Mouse (Mus musculus) midbrain, embryonic 12.5 days (tissue): ENCODE data around the gene Zfyve28. TPM values are rescaled to one million over a fixed set of nuclear protein-coding genes. Genes with fewer than 3 reads are reported as not detected.

Experiments
- ATAC-seq: fragments of 200-750 bp; cut with Nextera tagmentation; 2 replicates; pipeline ENCODE4 v1.8.0; 2017; ENCODE audit warnings: low read depth, moderate TSS enrichment, moderate library complexity; ENCODE audit not compliant: low FRiP score
- H3K27ac ChIP-seq: fragments of 300-500 bp; sonication (generic); replicated peaks from 2 replicates; pipeline ENCODE4 v1.5.1; 2016; ENCODE audit warnings: mild to moderate bottlenecking
- H3K27me3 ChIP-seq: fragments of 300-500 bp; sonication (generic); 2 replicates; pipeline ENCODE4 v1.6.1; 2016; ENCODE audit warnings: mild to moderate bottlenecking
- H3K36me3 ChIP-seq: fragments of 300-500 bp; sonication (generic); 2 replicates; pipeline ENCODE4 v1.6.1; 2016
- H3K4me1 ChIP-seq: fragments of 300-500 bp; sonication (generic); 2 replicates; pipeline ENCODE4 v1.6.1; 2016
- H3K4me2 ChIP-seq: fragments of 300-500 bp; sonication (generic); replicated peaks from 2 replicates; pipeline ENCODE4 v1.6.1; 2016; ENCODE audit warnings: mild to moderate bottlenecking, moderate library complexity
- H3K4me3 ChIP-seq: fragments of 300-500 bp; sonication (generic); 2 replicates; pipeline ENCODE4 v1.5.1; 2016; ENCODE audit warnings: mild to moderate bottlenecking
- H3K9ac ChIP-seq: fragments of 300-500 bp; sonication (generic); replicated peaks from 2 replicates; pipeline ENCODE4 v1.6.1; 2016; ENCODE audit warnings: mild to moderate bottlenecking, moderate library complexity
- H3K9me3 ChIP-seq: fragments of 300-500 bp; sonication (generic); 2 replicates; pipeline ENCODE4 v1.6.1; 2016; ENCODE audit warnings: mild to moderate bottlenecking
- WGBS: fragments of 180-500 bp; shearing (Covaris S2); methylation state at CpG from one replicate; pipeline ENCODE4 v1.1.7; 2016; 5-methylcytosine and 5-hydroxymethylcytosine counted together
- polyA plus RNA-seq: library from polyadenylated mRNA; unstranded; fragments of >200 nt; fragmentation: Nextera tagmentation; extraction: Ambion mirVana; gene quantifications from 2 replicates; pipeline ENCODE4 v1.2.1, GENCODE M21; 2016

Gene Zfyve28
- polyA plus RNA-seq, 1 experiment from 2014 or later, result 1.9 TPM

GRCm38 (mm10) chr5:34309016-34309415 is 20.8 kb upstream of the Zfyve28 start:
- Histone ChIP-seq H3K9me3 (no peaks in the 10 kb centered on the region), H3K4me3 (no peak overlapping the region), H3K36me3 (no peaks in the 10 kb centered on the region), H3K27ac (no peak overlapping the region), H3K27me3 (no peaks in the 10 kb centered on the region), H3K4me1 (no peaks in the 10 kb centered on the region), H3K4me2 (no peak overlapping the region), H3K9ac (no peak overlapping the region)
- 81% methylated on average over 3 of the region's 3 CpGs for WGBS
- ATAC-seq, result no peak

GRCm38 (mm10) chr5:34302377-34302776 is 14.1 kb upstream of the Zfyve28 start:
- H3K36me3 ChIP-seq, result no peaks in the 10 kb centered on the region
- no peaks in the 10 kb centered on the region for H3K27me3 ChIP-seq
- no peak overlapping the region for H3K27ac ChIP-seq
- no peak overlapping the region for H3K4me2 ChIP-seq
- 80% methylated on average over 7 of the region's 7 CpGs for WGBS
- H3K4me1 ChIP-seq, result no peaks in the 10 kb centered on the region
- ATAC-seq, result no peak
- no peak overlapping the region for H3K4me3 ChIP-seq
- H3K9ac ChIP-seq, result no peak overlapping the region
- no peaks in the 10 kb centered on the region for H3K9me3 ChIP-seq

GRCm38 (mm10) chr5:34298937-34299535 is 10.8 kb upstream of the Zfyve28 start:
- H3K27ac ChIP-seq, result no peak overlapping the region
- no peaks in the 10 kb centered on the region for H3K4me1 ChIP-seq
- no peaks in the 10 kb centered on the region for H3K36me3 ChIP-seq
- H3K4me2 ChIP-seq, result no peak overlapping the region
- H3K9me3 ChIP-seq, result no peaks in the 10 kb centered on the region
- no peaks in the 10 kb centered on the region for H3K27me3 ChIP-seq
- WGBS, result 88% methylated on average over 10 of the region's 10 CpGs
- no peak overlapping the region for H3K9ac ChIP-seq
- no peak overlapping the region for H3K4me3 ChIP-seq
- no peak for ATAC-seq

GRCm38 (mm10) chr5:34298061-34298460 is 9.8 kb upstream of the Zfyve28 start:
- no peak overlapping the region for H3K4me3 ChIP-seq
- no peaks in the 10 kb centered on the region for H3K36me3 ChIP-seq
- ATAC-seq, result no peak
- H3K9ac ChIP-seq, result no peak overlapping the region
- H3K27ac ChIP-seq, result no peak overlapping the region
- H3K27me3 ChIP-seq, result no peaks in the 10 kb centered on the region
- H3K4me2 ChIP-seq, result no peak overlapping the region
- no peaks in the 10 kb centered on the region for H3K4me1 ChIP-seq
- H3K9me3 ChIP-seq, result no peaks in the 10 kb centered on the region
- 70% methylated on average over 4 of the region's 4 CpGs for WGBS

- Histone ChIP-seq H3K9ac (no peak overlapping the region), H3K27ac (no peak overlapping the region), H3K4me3 (no peak overlapping the region), H3K27me3 (peaks cover 4% of the 10 kb centered on the region; the same call in 1 of the 2 replicates), H3K4me2 (no peak overlapping the region), H3K4me1 (no peaks in the 10 kb centered on the region), H3K36me3 (no peaks in the 10 kb centered on the region), H3K9me3 (no peaks in the 10 kb centered on the region)
- WGBS, result no CpG with 5 or more reads among the region's 2 CpGs
- no peak for ATAC-seq
These were observed 6.9 kb upstream of the Zfyve28 start for GRCm38 (mm10) chr5:34295141-34295540.

- no peak overlapping the region for H3K27ac ChIP-seq
These were observed 6.4 kb upstream of the Zfyve28 start for GRCm38 (mm10) chr5:34294696-34295095.

GRCm38 (mm10) chr5:34293363-34293762 is 5.1 kb upstream of the Zfyve28 start:
- peaks cover 18% of the 10 kb centered on the region for H3K27me3 ChIP-seq

More at GRCm38 (mm10) chr5:34294696-34295095, 6.4 kb upstream of the Zfyve28 start:
- 27% methylated on average over 2 of the region's 2 CpGs for WGBS
- H3K4me3 ChIP-seq, result no peak overlapping the region
- no peak overlapping the region for H3K4me2 ChIP-seq
- no peak overlapping the region for H3K9ac ChIP-seq
- H3K4me1 ChIP-seq, result no peaks in the 10 kb centered on the region
- no peaks in the 10 kb centered on the region for H3K9me3 ChIP-seq
- no peaks in the 10 kb centered on the region for H3K36me3 ChIP-seq
- H3K27me3 ChIP-seq, result peaks cover 5% of the 10 kb centered on the region
- ATAC-seq, result no peak

GRCm38 (mm10) chr5:34289286-34289685 is 1.0 kb upstream of the Zfyve28 start:
- Histone ChIP-seq H3K4me1 (peaks cover 23% of the 10 kb centered on the region), H3K27me3 (peaks cover 54% of the 10 kb centered on the region), H3K36me3 (no peaks in the 10 kb centered on the region), H3K4me3 (no peak overlapping the region), H3K27ac (no peak overlapping the region), H3K4me2 (peak overlapping the region; percentile 90; the same call in 1 of the 2 replicates), H3K9me3 (no peaks in the 10 kb centered on the region), H3K9ac (no peak overlapping the region)
- WGBS, result 59% methylated on average over 2 of the region's 2 CpGs
- no peak for ATAC-seq

More at GRCm38 (mm10) chr5:34293363-34293762, 5.1 kb upstream of the Zfyve28 start:
- Histone ChIP-seq H3K9ac (no peak overlapping the region), H3K4me2 (no peak overlapping the region), H3K9me3 (no peaks in the 10 kb centered on the region), H3K4me1 (peaks cover 5% of the 10 kb centered on the region; the same call in 1 of the 2 replicates), H3K27ac (no peak overlapping the region), H3K4me3 (no peak overlapping the region), H3K36me3 (no peaks in the 10 kb centered on the region)
- WGBS, result 83% methylated on average over 6 of the region's 6 CpGs
- no peak for ATAC-seq

GRCm38 (mm10) chr5:34287838-34288145 is 457 bp downstream of the Zfyve28 start:
- Histone ChIP-seq H3K9ac (peak overlapping the region; percentile 60), H3K27me3 (peaks cover 67% of the 10 kb centered on the region), H3K4me1 (peaks cover 27% of the 10 kb centered on the region), H3K9me3 (no peaks in the 10 kb centered on the region), H3K27ac (no peak overlapping the region), H3K4me3 (peak overlapping the region; percentile 69), H3K36me3 (no peaks in the 10 kb centered on the region), H3K4me2 (peak overlapping the region; percentile 90)
- ATAC-seq, result 0 out of 2 replicates have a peak, but pooled peaks have one; percentile 6
- under 1% methylated on average over 18 of the region's 18 CpGs for WGBS

GRCm38 (mm10) chr5:34287001-34287837 is 1.0 kb downstream of the Zfyve28 start:
- Histone ChIP-seq H3K4me3 (peak overlapping the region; percentile 69), H3K4me2 (peak overlapping the region; percentile 90), H3K9me3 (no peaks in the 10 kb centered on the region), H3K4me1 (peaks cover 27% of the 10 kb centered on the region), H3K36me3 (no peaks in the 10 kb centered on the region), H3K9ac (peak overlapping the region; percentile 60), H3K27me3 (peaks cover 67% of the 10 kb centered on the region), H3K27ac (no peak overlapping the region)
- WGBS, result under 1% methylated on average over 54 of the region's 54 CpGs
- no peak for ATAC-seq

GRCm38 (mm10) chr5:34286516-34286915 is 1.7 kb downstream of the Zfyve28 start:
- Histone ChIP-seq H3K4me1 (peaks cover 27% of the 10 kb centered on the region), H3K4me2 (peak overlapping the region; percentile 90), H3K9ac (0 out of 2 replicates have a peak overlapping the region, but pooled peaks have one; percentile 12), H3K36me3 (no peaks in the 10 kb centered on the region), H3K9me3 (no peaks in the 10 kb centered on the region), H3K27me3 (peaks cover 67% of the 10 kb centered on the region), H3K27ac (no peak overlapping the region), H3K4me3 (peak overlapping the region; percentile 69)
- no peak for ATAC-seq
- 2% methylated on average over 11 of the region's 11 CpGs for WGBS

- Histone ChIP-seq H3K4me3 (no peak overlapping the region), H3K27ac (no peak overlapping the region), H3K4me1 (peaks cover 27% of the 10 kb centered on the region), H3K27me3 (peaks cover 63% of the 10 kb centered on the region), H3K4me2 (no peak overlapping the region), H3K36me3 (no peaks in the 10 kb centered on the region), H3K9me3 (no peaks in the 10 kb centered on the region), H3K9ac (no peak overlapping the region)
- ATAC-seq, result no peak
- 93% methylated on average over 2 of the region's 2 CpGs for WGBS
These were observed 3.0 kb downstream of the Zfyve28 start for GRCm38 (mm10) chr5:34285285-34285684.
